Mouse (Mus musculus) forebrain, postnatal 0 days (tissue): Measurements from ENCODE around the gene Gm10295. TPM values are rescaled to one million over a fixed set of nuclear protein-coding genes. Genes with fewer than 3 reads are reported as not detected.

Experiments
- ATAC-seq: fragments of 200-750 bp; cut with Nextera tagmentation; 2 replicates; pipeline ENCODE4 v1.8.0; 2017; ENCODE audit warnings: mild to moderate bottlenecking, moderate library complexity
- DNase-seq: peaks from one replicate; pipeline ENCODE4 v3.0.0-alpha.2; 2015
- H3K27ac ChIP-seq: fragments of 300-500 bp; sonication (generic); 2 replicates; pipeline ENCODE4 v1.5.1; 2014; ENCODE audit warnings: low read depth, mild to moderate bottlenecking, antibody characterized with exemption, low read length, moderate library complexity, mixed read lengths
- H3K27me3 ChIP-seq: fragments of 300-500 bp; sonication (generic); 2 replicates; pipeline ENCODE4 v1.6.1; 2014; ENCODE audit warnings: mild to moderate bottlenecking, low read length, mixed read lengths; ENCODE audit not compliant: insufficient read depth
- H3K36me3 ChIP-seq: fragments of 300-500 bp; sonication (generic); 2 replicates; pipeline ENCODE4 v1.6.1; 2014; ENCODE audit warnings: mild to moderate bottlenecking, moderate library complexity; ENCODE audit not compliant: insufficient read depth
- H3K4me1 ChIP-seq: fragments of 300-500 bp; sonication (generic); 2 replicates; pipeline ENCODE4 v1.6.1; 2014; ENCODE audit warnings: antibody characterized with exemption; ENCODE audit not compliant: insufficient read depth
- H3K4me2 ChIP-seq: fragments of 300-500 bp; sonication (generic); 2 replicates; pipeline ENCODE4 v1.6.1; 2014; ENCODE audit warnings: low read depth, mild to moderate bottlenecking, moderate library complexity
- H3K4me3 ChIP-seq: fragments of 300-500 bp; sonication (generic); 2 replicates; pipeline ENCODE4 v1.5.1; 2014; ENCODE audit warnings: low read depth, low read length, mixed read lengths
- H3K9ac ChIP-seq: fragments of 300-500 bp; sonication (generic); 2 replicates; pipeline ENCODE4 v1.6.1; 2014; ENCODE audit warnings: mild to moderate bottlenecking
- H3K9me3 ChIP-seq: fragments of 300-500 bp; sonication (generic); 2 replicates; pipeline ENCODE4 v1.6.1; 2016; ENCODE audit warnings: low read length
- CTCF ChIP-seq: sonication (generic); IDR thresholded peaks from 2 replicates; pipeline ENCODE4 v1.5.1; 2016; ENCODE audit warnings: antibody characterized with exemption, control low read depth, low read depth
- WGBS: fragments of 180-500 bp; shearing (Covaris S2); extraction: QIAGEN DNeasy Blood & Tissue Kit; methylation state at CpG from one replicate; pipeline ENCODE4 v1.1.7; 2014; 5-methylcytosine and 5-hydroxymethylcytosine counted together
- polyA plus RNA-seq: library from polyadenylated mRNA; unstranded; fragments of >200 nt; fragmentation: Nextera tagmentation; extraction: Ambion mirVana; gene quantifications from 2 replicates; pipeline ENCODE4 v1.2.1, GENCODE M21; 2015
- total RNA-seq: library from RNA; depleted of rRNA; stranded (reverse); fragments of >200 nt; gene quantifications from 2 replicates; pipeline ENCODE4 v1.2.3, GENCODE M21; 2014; rRNA removed

The Gm10295 gene
- total RNA-seq (not detected in 2 replicates), polyA plus RNA-seq (not detected in 2 replicates)

- Histone ChIP-seq H3K27me3 (no peaks in the 10 kb centered on the region), H3K36me3 (no peaks in the 10 kb centered on the region), H3K27ac (no peak within 1 kb of the TSS), H3K4me3 (no peak within 1 kb of the TSS), H3K4me2 (no peak within 1 kb of the TSS), H3K9me3 (no peaks in the 10 kb centered on the region), H3K9ac (no peak within 1 kb of the TSS), H3K4me1 (no peaks in the 10 kb centered on the region; the same call in 1 of the 2 replicates)
- TF ChIP-seq CTCF: no peak
- no peak for DNase-seq
- ATAC-seq: no peak
- whole genome bisulfite sequencing: 18% methylated on average over 11 of the region's 11 CpGs
These were observed at the start of gene Gm10295 for GRCm38 (mm10) chr7:71351364-71351763. Gm10295 (minus strand) TSS chr7:71351485.

GRCm38 (mm10) chr7:71401032-71401431 lies 49.7 kb upstream of the Gm10295 start:
- H3K27me3 ChIP-seq: no peaks in the 10 kb centered on the region
- no peak for DNase-seq
- H3K9ac ChIP-seq: no peak overlapping the region
- H3K9me3 ChIP-seq: no peaks in the 10 kb centered on the region
- no peak for ATAC-seq
- no peak overlapping the region for H3K27ac ChIP-seq
- no peak for TF ChIP-seq CTCF
- no peaks in the 10 kb centered on the region for H3K4me1 ChIP-seq
- WGBS: 91% methylated on average over 2 of the region's 2 CpGs
- H3K36me3 ChIP-seq: no peaks in the 10 kb centered on the region
- H3K4me2 ChIP-seq: no peak overlapping the region
- H3K4me3 ChIP-seq: no peak overlapping the region

- ATAC-seq (no peak), DNase-seq (no peak)
- Histone ChIP-seq H3K4me1 (no peaks in the 10 kb centered on the region), H3K4me3 (no peak overlapping the region), H3K9me3 (no peaks in the 10 kb centered on the region), H3K27ac (no peak overlapping the region), H3K9ac (no peak overlapping the region), H3K4me2 (no peak overlapping the region), H3K36me3 (no peaks in the 10 kb centered on the region), H3K27me3 (no peaks in the 10 kb centered on the region)
- TF ChIP-seq CTCF: no peak
- WGBS: 74% methylated on average over 5 of the region's 5 CpGs
These were observed 48.8 kb upstream of the Gm10295 start for GRCm38 (mm10) chr7:71399891-71400632.

- WGBS: 87% methylated on average over 10 of the region's 10 CpGs
- no peak for DNase-seq
- no peak for TF ChIP-seq CTCF
- H3K4me1 ChIP-seq: no peaks in the 10 kb centered on the region
- no peak overlapping the region for H3K4me2 ChIP-seq
- H3K27me3 ChIP-seq: no peaks in the 10 kb centered on the region
- no peak for ATAC-seq
- H3K36me3 ChIP-seq: no peaks in the 10 kb centered on the region
- H3K27ac ChIP-seq: no peak overlapping the region
- no peak overlapping the region for H3K9ac ChIP-seq
- H3K4me3 ChIP-seq: no peak overlapping the region
- no peaks in the 10 kb centered on the region for H3K9me3 ChIP-seq
These were observed 47.9 kb upstream of the Gm10295 start for GRCm38 (mm10) chr7:71398959-71399756.

GRCm38 (mm10) chr7:71398389-71398788 lies 47.1 kb upstream of the Gm10295 start:
- Histone ChIP-seq H3K4me3 (no peak overlapping the region), H3K27ac (no peak overlapping the region), H3K36me3 (no peaks in the 10 kb centered on the region), H3K9me3 (no peaks in the 10 kb centered on the region), H3K9ac (no peak overlapping the region), H3K4me2 (no peak overlapping the region), H3K4me1 (no peaks in the 10 kb centered on the region), H3K27me3 (no peaks in the 10 kb centered on the region)
- ATAC-seq (no peak), DNase-seq (no peak)
- TF ChIP-seq CTCF: no peak
- WGBS: 79% methylated on average over 1 of the region's 1 CpGs

- Histone ChIP-seq H3K36me3 (no peaks in the 10 kb centered on the region), H3K4me3 (no peak overlapping the region), H3K9me3 (no peaks in the 10 kb centered on the region), H3K9ac (no peak overlapping the region), H3K4me1 (no peaks in the 10 kb centered on the region), H3K27me3 (peaks cover 15% of the 10 kb centered on the region), H3K4me2 (no peak overlapping the region), H3K27ac (no peak overlapping the region)
- 53% methylated on average over 4 of the region's 4 CpGs for whole genome bisulfite sequencing
- ATAC-seq: no peak
- DNase-seq: no peak
- TF ChIP-seq CTCF: no peak
These were observed 41.6 kb upstream of the Gm10295 start for GRCm38 (mm10) chr7:71392795-71393341.

GRCm38 (mm10) chr7:71391333-71391732 lies 40.0 kb upstream of the Gm10295 start:
- H3K4me1 ChIP-seq: no peaks in the 10 kb centered on the region
- ATAC-seq (no peak), DNase-seq (no peak)
- H3K9me3 ChIP-seq: no peaks in the 10 kb centered on the region
- H3K27me3 ChIP-seq: peaks cover 15% of the 10 kb centered on the region
- no peak overlapping the region for H3K4me2 ChIP-seq
- H3K4me3 ChIP-seq: no peak overlapping the region
- H3K27ac ChIP-seq: no peak overlapping the region
- no peaks in the 10 kb centered on the region for H3K36me3 ChIP-seq
- H3K9ac ChIP-seq: no peak overlapping the region
- WGBS: 69% methylated on average over 5 of the region's 5 CpGs
- TF ChIP-seq CTCF: no peak
